Mouse (Mus musculus): Measurements from ENCODE around the gene Ush2a.

DNA sequence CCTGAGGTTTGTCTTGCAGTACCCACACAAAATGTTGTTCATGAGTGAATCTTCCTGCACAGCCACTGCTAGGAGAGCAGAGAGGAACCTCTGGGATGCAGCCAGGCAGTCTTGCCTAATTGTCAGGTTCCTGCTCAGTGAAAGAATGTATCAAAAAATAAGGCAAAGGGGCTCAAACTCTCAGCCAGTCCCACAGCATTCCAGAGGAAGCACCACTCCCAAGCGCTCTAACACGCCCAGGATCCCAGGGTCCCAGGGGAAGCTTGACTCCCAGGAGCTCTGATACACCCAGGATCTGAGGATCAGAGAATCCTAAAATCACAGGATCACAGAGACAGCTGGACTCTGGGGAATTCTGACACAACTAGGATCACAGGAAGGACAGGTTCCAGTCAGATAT, 434.5 kb downstream of the Ush2a start:
- TF ChIP-seq POLR2A (IDR thresholded peaks at IDR 0.05; ENCODE audit: insufficient read length, low read depth) (no peak), CEBPB (IDR thresholded peaks at IDR 0.05; ENCODE audit: insufficient read depth, poor library complexity, severe bottlenecking) (no peak), USF1 (IDR thresholded peaks at IDR 0.05; ENCODE audit: low read depth) (no peak), TCF12 (IDR thresholded peaks at IDR 0.05; ENCODE audit: insufficient read depth, poor library complexity, severe bottlenecking) (no peak)

Measured in myocyte (in vitro differentiated cells).